Mouse (Mus musculus) olfactory bulb, adult 2 months (tissue): ENCODE results near the gene 9130023H24Rik.

Experiments
- CTCF ChIP-seq: fragments of 200-500 bp; IDR thresholded peaks from 2 replicates; pipeline ENCODE4 v1.5.1; 2012; ENCODE audit warnings: low read depth, mild to moderate bottlenecking, low read length, moderate library complexity; ENCODE audit not compliant: insufficient read depth
- POLR2A ChIP-seq: fragments of 200-500 bp; IDR thresholded peaks from 2 replicates; pipeline ENCODE4 v1.6.1; 2012; ENCODE audit warnings: mild to moderate bottlenecking, low read depth, low read length, moderate library complexity; ENCODE audit not compliant: insufficient read depth

GRCm38 (mm10) chr7:128234796-128235195 lies 3.0 kb downstream of the 9130023H24Rik start:
- TF ChIP-seq CTCF: no peak
- TF ChIP-seq POLR2A: no peak
